Mouse (Mus musculus) kidney, adult 9 months (tissue): Measurements from ENCODE around the gene Nphp3.

Source experiments
- DNase-seq: peaks from one replicate; pipeline ENCODE4 v3.0.0; 2022

The Nphp3 gene

GRCm38 (mm10) chr9:104064571-104064970, 62.2 kb downstream of the Nphp3 start:
- peak; percentile 52 for DNase-seq

- DNase-seq, result no peak
These were observed 67.9 kb downstream of the Nphp3 start for GRCm38 (mm10) chr9:104070241-104070640.

- DNase-seq, result peak; percentile 40
These were observed 68.7 kb downstream of the Nphp3 start for GRCm38 (mm10) chr9:104070863-104071604.

- DNase-seq, result peak; percentile 34
These were observed 73.5 kb downstream of the Nphp3 start for GRCm38 (mm10) chr9:104075808-104076207.

GRCm38 (mm10) chr9:104078780-104079179, 76.4 kb downstream of the Nphp3 start:
- no peak for DNase-seq

- peak; percentile 71 for DNase-seq
These were observed 77.0 kb downstream of the Nphp3 start for GRCm38 (mm10) chr9:104079379-104079778.

- no peak for DNase-seq
These were observed 77.7 kb downstream of the Nphp3 start for GRCm38 (mm10) chr9:104080038-104080437.

GRCm38 (mm10) chr9:104085730-104086429, 83.5 kb downstream of the Nphp3 start:
- no peak for DNase-seq

GRCm38 (mm10) chr9:104088555-104088954, 86.2 kb downstream of the Nphp3 start:
- peak; percentile 37 for DNase-seq

GRCm38 (mm10) chr9:104092945-104093344, 90.6 kb downstream of the Nphp3 start:
- no peak for DNase-seq
